Mouse (Mus musculus): ENCODE measurements around the gene Saysd1.
"Not testable (repeated sequence)": the region's sequence is repeated elsewhere in the genome, so short reads cannot be mapped to it uniquely, and the experiment has no call there.

The Saysd1 gene

GRCm38 (mm10) chr14:20041836-20042235 is 96.5 kb downstream of the Saysd1 start:
- in situ Hi-C loops (cut with MseI, MboI), result no loop called here

GRCm38 (mm10) chr14:20040976-20041375 is 97.4 kb downstream of the Saysd1 start:
- in situ Hi-C loops (cut with MseI, MboI), result no loop called here

DNA sequence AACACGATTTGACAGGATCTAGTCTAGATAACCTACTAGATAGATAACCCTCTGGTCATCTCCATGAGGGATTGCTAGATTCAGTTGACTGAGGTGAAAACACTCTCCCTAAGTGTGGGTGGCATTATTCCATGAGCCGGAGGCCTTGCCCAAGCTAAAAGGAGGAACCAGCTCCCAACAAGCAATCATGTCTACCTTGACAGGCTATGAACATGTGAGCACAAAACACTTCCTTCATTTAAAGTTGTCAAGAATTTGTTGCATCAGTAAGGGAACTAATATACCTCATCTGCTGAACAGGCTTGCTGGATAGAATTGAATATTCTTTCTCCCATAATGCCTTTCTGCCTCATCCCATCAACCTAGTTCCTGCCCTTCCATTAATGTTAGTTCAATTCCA is 98.5 kb downstream of the Saysd1 start:
- in situ Hi-C loops (cut with MseI, MboI), result no loop called here

DNA sequence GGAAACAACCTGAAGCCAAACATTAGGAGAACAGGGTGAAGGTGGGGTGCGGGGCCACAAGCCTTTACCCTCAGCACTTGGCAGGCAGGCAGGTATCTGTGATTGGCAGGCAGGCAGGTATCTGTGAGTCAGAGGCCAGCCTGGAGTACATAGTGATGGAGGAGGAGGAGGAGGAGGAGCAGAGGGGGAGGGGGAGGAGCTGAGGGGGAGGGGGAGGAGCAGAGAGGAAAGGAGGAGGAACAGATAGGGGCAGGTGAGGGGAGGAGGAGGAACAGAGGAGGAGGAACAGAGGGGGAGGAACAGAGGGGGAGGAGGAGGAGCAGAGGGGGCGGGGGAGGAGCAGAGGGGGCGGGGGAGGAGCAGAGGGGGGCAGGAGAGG is 105.6 kb downstream of the Saysd1 start:
- in situ Hi-C loops (cut with MseI, MboI), result no loop called here

- in situ Hi-C loops (cut with MseI, MboI), result no loop called here
These were observed 106.2 kb downstream of the Saysd1 start for GRCm38 (mm10) chr14:20032016-20032737.

DNA sequence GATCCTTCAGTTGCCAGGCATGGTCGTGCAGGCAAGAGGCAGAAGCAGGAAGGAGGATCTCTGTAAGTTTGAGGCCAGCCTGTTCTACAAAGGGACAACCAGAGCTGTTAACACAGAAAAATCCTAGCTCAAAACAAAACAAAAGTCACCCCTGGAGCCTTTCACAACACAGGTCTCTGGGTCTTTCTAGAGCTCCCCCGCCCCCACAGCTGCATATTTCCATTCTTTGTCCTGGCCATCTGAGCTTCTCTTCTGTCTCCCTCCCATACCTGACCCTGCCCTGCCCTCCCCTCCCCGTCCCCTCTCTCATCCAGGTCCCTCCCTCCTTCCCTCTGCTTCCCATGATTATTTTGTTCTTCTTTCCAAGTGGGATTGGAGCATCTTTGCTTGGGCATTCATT is 108.7 kb downstream of the Saysd1 start:
- in situ Hi-C loops (cut with MseI, MboI), result no loop called here

GRCm38 (mm10) chr14:20027475-20027874 is 110.9 kb downstream of the Saysd1 start:
- in situ Hi-C loops (cut with MseI, MboI), result not testable (repeated sequence)

All from mouse trophoblast stem cell (cell line).